Mouse (Mus musculus) NIH3T3 (cell line): ENCODE results near the gene Glrx.
"Not testable (repeated sequence)": the region's sequence is repeated elsewhere in the genome, so short reads cannot be mapped to it uniquely, and the experiment has no call there.

Source experiments
- DNase-seq: peaks from one replicate; pipeline ENCODE4 v3.0.0-alpha.2; 2012; ENCODE audit warnings: low read depth

Glrx gene

DNA sequence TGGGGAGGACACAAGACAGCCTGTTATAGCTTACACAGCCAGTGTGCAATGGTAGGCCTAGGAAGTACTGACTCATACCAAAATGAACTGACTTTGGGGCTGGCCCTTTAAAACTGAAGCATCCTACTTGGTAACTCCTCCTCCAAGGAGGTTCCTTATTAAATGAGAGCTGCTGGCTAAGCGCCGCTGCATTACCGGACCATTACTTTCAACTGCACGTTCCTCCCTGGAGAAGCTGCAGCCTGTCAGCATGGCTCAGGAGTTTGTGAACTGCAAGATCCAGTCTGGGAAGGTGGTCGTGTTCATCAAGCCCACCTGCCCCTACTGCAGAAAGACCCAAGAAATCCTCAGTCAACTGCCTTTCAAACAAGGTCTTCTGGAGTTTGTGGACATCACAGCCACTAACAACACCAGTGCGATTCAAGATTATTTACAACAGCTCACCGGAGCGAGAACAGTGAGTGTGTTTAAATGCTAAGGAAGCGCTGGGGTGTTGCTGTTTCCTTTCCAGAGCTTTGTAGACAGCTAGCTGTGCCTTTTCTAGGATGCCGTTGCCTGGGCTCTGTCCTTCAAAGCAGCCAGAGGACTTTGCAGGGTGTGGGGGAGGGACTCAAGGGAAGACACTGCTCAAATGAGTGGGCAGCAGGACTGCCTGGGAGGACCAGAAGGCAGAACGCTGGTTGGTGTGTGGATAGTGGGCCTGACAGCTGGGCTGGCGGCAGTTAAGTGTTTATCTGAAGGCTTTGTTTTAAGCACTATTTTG, at the start of gene Glrx:
Gene Glrx, plus strand, starts transcription at position 150 of the 763 bp plus-strand sequence.
- DNase-seq, result peak; percentile 88

DNA sequence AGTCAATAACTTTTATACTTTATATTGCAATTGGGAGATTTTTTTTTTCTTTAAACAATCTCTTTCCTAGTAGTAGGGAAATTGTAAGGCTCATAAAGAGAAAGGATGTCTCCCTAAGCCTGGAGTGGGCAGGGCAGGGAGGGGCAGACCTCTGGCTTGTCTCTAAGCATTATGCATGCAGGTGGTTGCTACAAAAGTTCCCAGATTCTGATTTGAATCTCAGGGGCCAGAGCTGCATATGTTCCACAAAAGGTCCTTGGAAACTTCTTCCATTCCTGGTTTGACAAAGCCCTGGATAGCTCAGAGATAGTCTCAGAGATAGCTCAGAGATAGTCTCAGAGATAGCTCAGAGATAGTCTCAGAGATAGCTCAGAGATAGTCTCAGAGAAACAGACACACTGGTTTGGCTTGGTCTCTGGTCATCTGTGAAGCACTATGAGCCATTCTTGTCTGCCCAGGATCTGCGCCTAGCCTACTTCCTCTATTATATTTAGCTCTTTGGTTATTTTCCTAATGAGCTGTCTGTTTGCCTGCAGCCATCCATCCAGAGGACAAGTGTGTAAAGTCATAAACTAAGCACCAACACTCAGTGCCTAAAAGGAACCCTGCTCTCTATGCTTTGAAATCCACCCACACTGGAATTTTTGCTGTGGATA, 49.0 kb upstream of the Glrx start:
- no peak for DNase-seq

DNA sequence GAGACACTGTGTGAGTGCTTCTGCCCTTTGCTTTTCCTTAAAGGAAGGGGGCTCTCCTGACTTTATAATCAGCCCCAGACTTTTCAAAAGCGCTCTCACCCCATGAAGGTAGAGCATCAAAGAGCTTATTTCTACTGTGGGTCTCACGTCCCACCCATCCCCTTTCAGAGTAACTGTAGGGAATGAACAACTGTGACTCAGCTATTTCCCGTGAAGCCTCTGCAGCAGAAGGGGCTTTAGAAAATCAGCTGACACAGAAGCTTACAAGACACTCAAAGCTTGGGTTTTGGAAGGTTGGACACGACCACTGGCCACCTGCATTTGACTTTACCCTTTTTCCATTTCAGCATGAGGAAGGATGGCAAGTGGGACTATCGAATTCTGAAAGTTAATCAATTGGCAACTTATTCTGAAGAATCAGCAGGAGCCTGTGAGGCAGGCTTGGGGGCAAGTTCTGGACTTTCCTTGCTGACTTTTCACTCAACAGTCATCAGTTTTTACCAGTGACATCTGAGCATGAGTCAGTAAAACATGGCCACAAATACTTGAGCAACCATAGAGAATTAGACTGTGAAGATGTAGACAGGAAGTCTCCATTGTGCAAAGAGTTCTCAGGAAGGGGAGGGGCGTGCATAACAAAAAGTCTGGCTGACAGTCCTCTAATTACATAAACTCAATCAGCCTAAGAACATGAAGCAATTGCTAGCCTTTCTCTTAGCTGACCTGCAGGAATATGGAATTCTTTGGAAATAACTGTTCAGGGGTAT, 45.6 kb upstream of the Glrx start:
- DNase-seq, result peak; percentile 36

DNA sequence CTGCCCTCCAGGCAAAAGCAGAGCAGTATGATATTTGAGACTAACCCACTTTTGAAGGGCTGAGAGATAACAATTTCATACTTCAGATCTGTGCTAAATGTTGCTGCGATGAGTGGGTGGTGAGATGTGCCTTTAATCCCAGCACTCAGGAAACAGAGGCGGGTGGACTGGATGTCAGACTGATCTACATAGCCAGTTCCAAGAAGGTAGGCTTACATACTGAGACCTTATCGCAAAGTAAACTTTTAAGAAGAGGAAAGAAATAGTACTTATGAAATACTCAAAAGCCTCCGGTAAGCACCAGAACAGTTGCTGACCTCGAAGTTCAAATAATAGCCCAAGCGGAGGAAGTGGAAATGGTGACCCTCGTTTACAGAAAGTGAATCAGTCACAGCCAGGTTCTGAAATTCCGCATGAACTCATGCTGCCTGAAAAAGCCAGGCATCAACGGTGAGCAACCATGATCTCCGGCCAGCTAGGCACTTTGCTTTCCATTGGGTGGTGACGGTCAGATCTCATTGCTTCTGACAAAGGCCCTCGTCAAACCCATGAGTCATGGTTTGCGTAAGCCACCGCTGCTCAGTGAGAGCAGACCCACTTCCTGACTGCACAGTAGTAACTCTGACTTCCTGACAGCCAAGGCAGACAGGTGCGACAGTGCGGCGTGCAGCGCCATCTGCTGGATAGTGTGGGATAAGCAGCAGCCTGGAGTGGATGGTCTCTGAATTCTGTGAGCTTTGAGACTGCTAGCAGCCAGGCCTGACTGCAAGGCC, 42.1 kb upstream of the Glrx start:
- DNase-seq, result peak; percentile 95

DNA sequence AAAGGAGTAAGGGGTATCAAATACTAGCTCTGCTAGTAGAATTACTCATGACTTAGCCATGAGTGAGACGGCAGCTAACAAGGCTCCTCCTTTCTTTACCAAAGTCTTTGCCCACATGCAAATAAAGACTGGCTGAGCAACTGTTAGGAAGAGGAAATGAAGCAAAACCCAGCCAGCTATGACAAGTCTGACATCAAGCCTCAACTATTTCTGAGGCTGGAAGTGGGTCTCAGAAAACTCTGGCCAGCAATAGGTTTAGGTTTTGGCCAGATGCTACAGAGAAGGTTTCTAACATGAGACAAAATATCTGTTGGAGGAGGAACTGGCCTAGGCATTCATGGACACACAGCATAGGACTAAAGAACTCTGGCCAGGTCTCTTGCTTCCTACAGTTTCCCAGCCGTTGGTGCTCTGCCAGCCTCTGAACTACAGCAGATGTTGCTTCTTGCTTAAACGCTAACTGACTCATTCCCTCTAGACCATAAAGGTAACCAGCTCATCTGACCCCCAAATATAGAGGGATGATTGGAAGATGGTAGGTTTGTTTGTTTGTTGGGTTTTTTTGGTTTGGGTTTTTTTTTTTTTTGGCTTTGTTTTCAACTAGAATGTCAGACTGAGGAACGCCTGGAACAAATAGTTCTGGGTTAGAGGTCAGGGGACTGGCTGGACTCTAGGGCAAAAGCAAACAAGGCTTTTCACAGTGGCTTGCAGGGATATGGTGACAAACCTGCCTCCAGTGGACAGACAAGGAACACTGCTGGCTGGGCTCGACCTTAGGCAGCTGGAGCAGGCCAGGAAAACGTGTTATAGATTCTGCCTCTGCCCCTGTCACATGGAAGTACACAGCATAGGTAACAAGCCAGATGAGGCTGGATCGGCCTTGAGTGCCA, 41.0 kb upstream of the Glrx start:
- DNase-seq, result peak; percentile 91

DNA sequence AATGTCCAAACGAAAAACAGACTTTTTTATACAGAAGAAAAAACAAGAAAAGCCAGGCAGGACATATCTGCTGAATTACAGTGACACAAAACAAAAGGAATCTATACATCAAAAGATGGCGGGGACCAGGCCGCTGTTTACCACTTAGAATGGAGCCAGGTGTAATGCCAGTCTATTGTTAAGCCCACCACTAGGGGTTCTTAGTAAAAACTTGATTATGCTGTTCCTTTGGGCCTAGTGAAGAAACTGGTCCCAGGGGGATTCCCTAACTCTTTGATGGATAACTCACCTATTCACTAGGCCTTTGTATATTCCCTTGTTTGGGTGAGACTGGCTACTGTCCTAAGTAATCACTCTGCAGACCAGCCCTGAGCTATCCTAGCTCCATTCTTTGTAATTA, 40.2 kb upstream of the Glrx start:
- no peak for DNase-seq

DNA sequence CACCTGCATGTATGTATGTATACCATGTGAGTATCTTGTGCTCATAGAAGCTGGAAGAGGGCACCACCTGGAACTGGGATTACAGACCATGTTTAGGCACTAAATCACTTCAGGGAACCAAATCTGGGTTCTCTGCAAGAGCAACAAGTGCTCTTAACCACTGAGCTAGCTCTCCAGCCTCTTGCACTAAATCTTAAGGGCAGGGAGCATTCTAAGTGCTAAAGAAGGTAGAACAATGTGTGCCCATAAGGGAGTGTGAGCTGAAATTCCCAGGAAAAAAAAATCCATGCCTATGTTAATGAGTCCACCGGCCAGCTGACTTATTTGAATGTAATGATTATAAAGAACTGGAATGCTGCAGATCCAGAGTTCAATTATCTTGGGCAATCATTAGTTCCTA, 31.7 kb upstream of the Glrx start:
- no peak for DNase-seq

DNA sequence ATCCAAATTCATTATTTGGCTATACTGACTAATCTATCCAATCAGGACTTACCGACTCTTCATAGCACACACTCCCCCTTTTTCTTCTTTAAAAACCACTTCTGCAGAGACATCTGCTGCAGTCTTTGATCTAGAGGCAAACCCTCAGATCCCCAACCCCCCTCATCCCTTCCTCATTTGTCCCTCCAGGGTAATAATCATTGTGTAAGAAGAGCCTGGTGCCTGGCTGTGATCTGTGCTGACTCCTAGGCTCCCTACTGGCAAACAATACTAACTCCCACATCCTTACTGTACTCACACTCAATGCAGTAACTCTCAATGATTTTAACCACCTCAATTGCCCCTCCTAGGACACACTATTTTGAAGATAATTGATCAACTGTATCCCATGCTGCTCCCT, 29.7 kb upstream of the Glrx start:
- no peak for DNase-seq

DNA sequence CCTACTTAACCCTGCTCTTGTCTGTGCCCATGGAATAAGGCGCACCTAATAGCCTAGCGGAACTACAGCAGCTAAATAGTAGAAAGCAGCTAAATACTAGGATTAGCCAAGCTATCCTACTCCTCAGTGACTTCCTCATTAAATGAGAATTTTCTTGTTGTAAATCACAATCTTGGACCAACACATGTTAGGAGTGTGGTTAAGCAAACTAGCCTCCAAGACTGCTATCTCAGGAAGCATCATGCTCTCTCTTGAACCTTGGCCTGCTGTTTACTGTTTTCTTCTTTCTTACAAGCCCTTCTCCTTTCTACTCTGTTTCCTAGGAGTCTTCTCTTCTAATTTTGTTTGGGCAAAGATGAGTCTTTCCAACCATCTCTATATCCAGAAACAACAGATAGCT, 22.5 kb upstream of the Glrx start:
- no peak for DNase-seq

DNA sequence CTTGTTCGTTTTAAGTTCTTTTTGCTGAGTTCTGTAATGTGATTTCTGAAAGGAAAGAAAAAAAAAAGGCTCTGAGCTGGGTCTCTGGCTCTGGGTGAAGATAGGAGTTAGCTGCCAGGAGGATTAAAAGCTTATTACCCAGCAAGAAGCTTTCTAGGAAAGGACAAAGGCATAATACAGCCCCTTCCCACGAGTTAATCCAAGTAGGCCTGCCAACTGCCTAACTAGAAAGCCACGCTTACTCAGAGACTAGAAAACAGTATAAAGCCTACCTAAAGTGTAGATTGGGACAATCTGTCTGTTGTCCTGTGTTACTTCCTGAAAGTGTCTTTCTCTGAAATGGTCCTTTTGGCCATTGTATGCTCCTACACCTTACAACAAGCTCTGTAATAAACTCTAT, 21.2 kb upstream of the Glrx start:
- no peak for DNase-seq

DNA sequence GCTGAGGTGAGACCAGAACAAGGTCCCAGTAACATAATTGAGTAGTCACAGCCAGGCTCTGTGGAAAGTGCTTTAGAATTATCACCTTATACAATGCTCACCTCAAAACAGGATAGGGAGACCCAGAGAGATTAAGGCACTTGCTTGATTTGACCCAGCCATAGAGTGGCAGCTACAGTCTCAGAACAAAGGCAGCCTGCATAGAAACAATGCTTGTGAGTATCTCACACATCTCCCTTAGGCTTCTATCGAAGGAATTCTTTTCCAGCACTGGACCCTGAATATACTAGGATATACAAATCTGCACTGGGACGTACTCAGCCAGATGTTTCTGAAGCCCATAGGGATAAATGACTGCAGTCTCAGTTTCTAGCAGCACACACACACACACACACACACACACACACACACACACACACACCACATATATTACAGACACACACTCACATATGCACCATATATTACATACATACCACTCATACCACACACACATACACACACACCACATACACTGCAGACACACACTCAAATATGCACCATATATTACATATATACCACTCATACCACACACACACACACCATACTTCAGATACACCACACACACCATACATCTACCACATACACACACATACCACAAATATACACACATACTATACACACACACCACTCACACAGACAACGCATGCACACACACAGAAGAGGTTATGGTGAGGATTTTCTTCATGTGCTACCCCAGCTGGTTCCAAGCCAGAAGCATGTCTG, 20.5 kb upstream of the Glrx start:
- no peak for DNase-seq

DNA sequence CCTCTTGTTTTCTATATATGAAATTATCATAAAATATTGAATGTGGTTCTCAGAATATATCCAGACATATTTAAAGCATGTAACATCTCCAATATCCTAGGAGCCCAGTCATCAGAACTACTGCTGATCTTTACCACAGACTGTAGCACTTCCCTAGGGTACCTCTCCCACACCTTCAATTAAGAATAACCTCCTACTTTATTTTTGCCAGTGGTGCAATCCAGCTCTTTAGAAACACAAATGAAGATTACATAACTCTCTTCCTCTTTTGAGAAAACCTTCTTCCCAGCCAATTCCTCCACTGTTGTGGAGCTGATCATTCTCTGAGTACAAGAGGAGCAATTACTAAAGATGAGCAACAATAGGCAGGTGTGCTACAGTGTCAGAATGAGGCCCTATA, 19.8 kb upstream of the Glrx start:
- DNase-seq, result no peak

DNA sequence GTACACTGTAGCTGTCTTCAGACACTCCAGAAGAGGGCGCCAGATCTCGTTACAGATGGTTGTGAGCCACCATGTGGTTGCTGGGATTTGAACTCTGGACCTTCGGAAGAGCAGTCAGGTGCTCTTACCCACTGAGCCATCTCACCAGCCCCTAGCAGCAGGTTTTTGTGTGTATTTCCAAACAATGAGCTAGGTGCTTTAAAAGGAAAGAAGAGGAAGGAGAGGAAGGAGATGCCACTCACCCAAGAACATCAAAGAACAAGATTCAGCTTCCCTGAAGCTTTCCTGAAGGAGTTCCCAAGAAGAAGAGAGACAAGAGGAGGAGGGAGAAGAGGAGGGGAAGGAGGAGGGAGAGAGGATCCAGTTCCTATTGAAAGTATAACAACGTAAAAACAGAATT, 17.3 kb upstream of the Glrx start:
- not testable (repeated sequence) for DNase-seq

DNA sequence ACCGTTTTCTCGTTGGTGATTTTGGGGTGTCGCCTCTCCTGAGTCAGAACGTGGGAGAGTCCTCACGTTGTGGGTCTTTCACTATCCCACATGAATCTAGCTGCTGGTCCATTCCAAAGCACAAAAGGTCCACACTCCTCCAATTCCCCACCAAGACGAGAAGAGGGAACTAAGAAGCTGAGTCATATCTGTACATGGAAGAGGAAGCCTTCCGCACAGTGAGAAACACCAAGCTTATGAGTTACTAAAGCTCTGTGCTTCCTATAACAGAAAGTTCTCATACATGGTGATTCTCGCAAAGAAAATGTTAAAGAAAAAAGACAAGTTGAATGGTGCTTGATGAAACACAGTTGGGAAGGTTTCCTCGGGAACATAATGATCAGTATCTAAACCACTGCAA, 16.5 kb upstream of the Glrx start:
- DNase-seq, result no peak

DNA sequence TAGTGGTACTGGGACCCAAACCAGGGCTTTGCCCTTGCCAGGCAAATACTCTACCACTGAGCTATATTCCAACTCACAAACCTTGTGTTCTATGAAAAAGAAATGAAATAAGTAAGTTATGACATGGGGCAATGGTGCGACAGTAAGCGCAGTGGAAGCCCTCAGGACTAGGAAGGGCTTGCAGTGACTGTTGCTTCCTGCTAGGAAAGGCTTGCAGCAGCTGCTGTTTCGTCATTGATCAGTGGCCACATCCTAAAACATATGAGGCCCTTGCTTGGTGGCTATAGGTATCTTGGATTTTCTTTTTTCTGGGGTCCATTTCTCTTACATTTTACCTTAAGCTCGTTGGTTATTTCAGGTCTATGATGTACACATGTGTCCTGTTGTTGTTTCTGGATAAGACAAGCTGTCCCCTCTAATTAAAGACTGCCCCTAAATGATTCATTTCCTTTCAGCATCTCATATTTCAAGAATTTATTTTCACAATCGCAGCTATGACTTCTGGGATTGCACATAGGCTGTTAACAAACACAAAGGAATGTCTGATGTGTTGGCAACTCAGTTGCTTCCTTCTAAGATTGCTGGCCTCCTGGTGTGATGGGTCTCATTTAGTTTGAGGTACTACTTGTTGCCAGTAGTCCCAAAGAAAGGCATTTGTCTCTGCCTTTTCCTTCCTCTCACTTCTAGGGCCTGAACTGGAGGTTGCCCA, 14.9 kb upstream of the Glrx start:
- DNase-seq, result peak; percentile 72

DNA sequence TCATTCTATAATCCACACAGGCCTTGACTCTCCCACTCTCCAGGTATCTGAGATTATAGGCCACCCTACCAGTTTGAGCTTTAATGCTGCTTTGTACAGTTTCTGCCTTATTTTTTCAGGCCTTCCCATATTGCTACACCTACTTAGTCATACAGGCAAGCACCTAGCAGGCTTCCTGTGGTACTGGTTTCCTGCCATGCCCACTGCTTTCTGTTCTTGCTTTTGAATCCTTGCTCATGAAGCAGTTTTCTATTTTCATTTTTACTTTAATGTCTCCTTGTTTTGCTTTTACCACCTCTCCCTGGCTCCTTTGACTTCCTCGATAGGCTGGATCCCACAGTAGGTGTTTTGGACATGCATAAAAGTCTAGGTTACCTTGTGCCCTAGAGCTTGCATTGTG, 14.3 kb upstream of the Glrx start:
- peak; percentile 35 for DNase-seq

DNA sequence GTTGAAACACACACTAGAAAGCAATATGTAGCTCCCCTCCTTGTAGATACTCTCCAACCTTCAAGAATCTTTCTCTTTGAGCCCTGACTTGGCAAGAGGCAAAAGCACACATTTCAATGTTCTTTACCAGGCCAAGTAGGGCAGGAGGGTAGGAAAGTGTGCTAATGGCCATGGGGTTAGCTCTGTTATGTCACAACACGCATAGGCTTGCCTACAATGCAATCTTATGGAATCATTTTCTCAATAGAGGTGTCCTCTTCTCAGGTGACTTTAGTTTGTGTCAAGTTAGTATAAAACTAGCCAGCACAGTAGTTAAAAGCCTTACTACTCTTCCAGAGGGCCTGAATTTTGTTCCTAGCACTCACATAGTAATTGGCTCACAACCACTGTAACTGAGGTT, 9.0 kb upstream of the Glrx start:
- no peak for DNase-seq

DNA sequence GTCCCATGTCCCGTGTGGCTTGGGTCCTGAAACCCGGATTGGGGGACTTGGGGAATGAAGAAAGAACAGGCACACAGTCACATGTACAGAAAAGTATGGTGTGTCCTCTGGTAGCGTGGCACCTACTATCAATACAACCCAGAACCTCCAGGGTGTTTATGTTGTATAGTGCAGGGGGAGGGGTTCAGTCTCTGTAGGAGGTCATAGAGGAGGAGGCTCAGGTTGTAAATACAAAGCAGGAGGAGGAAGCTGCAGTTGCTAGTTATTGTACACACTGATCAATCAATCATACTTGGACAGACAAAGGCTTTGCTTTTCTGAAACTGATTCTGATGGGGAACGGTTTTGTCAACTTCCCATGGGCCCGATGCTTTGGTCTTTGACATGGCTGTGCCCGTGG, 8.0 kb upstream of the Glrx start:
- DNase-seq, result no peak

DNA sequence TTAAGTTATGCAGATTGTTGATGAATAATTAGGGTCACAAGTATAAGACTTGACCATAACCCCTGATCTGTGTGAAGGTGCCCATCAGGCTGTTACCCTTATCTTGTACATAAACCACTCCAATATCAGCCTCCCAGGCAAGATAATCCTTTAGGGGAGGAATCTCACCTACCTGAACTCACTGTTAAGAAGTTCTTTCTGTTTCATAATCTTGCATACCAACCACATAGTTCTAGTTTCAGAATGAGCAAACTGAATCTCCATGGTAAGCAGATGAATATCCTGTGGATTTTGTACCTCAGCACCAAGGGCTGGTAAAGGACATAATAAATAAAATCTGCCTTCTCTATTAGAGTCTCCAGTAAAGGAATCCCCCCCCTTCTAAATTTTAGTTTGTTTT, 7.0 kb upstream of the Glrx start:
- DNase-seq, result no peak

DNA sequence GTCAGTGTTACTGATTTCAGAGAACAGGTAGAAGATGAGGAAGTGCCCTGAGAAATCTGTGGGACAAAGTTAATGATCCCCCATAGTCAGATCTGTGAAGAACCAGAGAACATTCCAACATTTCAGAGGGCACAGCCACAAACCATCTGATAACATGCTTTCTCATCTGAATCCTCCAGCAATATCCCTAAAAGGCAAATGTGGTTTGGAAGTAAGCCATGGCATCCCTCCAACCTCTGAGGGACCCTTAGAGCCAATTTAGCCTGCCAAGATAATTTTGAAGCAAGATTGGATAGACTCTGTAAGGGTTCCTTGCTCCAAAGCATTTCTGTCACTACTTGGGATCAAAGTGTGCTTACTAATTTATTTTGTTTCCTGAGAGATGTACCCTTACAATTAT, 6.2 kb upstream of the Glrx start:
- peak; percentile 88 for DNase-seq
